Mouse (Mus musculus): ENCODE results near the gene Shoc2. TPM values are rescaled to one million over a fixed set of nuclear protein-coding genes. Genes with fewer than 3 reads are reported as not detected.
A peak's percentile ranks its signal among the peaks of the same experiment; 100 is the strongest.
"Not testable (repeated sequence)": the region's sequence is repeated elsewhere in the genome, so short reads cannot be mapped to it uniquely, and the experiment has no call there.

Gene Shoc2
- polyA plus RNA-seq, 1 experiment from 2014 or later: 29.8 TPM

GRCm38 (mm10) chr19:53941139-53941538 lies 3.0 kb upstream of the Shoc2 start:
- no peak overlapping the region for H3K4me2 ChIP-seq
- H3K36me3 ChIP-seq: peaks cover 9% of the 10 kb centered on the region; the same call in 1 of the 2 replicates
- H3K27ac ChIP-seq: no peak overlapping the region
- no peak overlapping the region for H3K4me3 ChIP-seq
- no peak overlapping the region for H3K9ac ChIP-seq
- no peaks in the 10 kb centered on the region for H3K27me3 ChIP-seq
- 78% methylated on average over 4 of the region's 4 CpGs for WGBS
- ATAC-seq (replicated peaks; ENCODE audit: insufficient number of reproducible peaks, insufficient read depth, low FRiP score, low read depth): no peak
- H3K9me3 ChIP-seq (replicated peaks): no peaks in the 10 kb centered on the region
- H3K4me1 ChIP-seq (replicated peaks): peaks cover 20% of the 10 kb centered on the region

GRCm38 (mm10) chr19:53942342-53942741 lies 1.8 kb upstream of the Shoc2 start:
- no peak overlapping the region for H3K9ac ChIP-seq
- no peak for ATAC-seq (replicated peaks; ENCODE audit: insufficient number of reproducible peaks, insufficient read depth, low FRiP score, low read depth)
- no peaks in the 10 kb centered on the region for H3K9me3 ChIP-seq (replicated peaks)
- H3K4me2 ChIP-seq: peak overlapping the region; percentile 57
- H3K27me3 ChIP-seq: no peaks in the 10 kb centered on the region
- H3K4me1 ChIP-seq (replicated peaks): peaks cover 22% of the 10 kb centered on the region
- no peak overlapping the region for H3K4me3 ChIP-seq
- peaks cover 9% of the 10 kb centered on the region; the same call in 1 of the 2 replicates for H3K36me3 ChIP-seq
- 87% methylated on average over 2 of the region's 2 CpGs for WGBS
- no peak overlapping the region for H3K27ac ChIP-seq

- ATAC-seq (replicated peaks; ENCODE audit: insufficient number of reproducible peaks, insufficient read depth, low FRiP score, low read depth): no peak
- Histone ChIP-seq H3K4me2 (peak overlapping the region; percentile 78), H3K27ac (peak overlapping the region; percentile 98), H3K36me3 (no peaks in the 10 kb centered on the region), H3K9ac (peak overlapping the region; percentile 99), H3K9me3 (replicated peaks) (no peaks in the 10 kb centered on the region), H3K4me3 (peak overlapping the region; percentile 99), H3K27me3 (no peaks in the 10 kb centered on the region), H3K4me1 (replicated peaks) (peaks cover 19% of the 10 kb centered on the region)
- WGBS: under 1% methylated on average over 30 of the region's 47 CpGs
Measured at GRCm38 (mm10) chr19:53944786-53945169, 672 bp downstream of the Shoc2 start.

GRCm38 (mm10) chr19:53945171-53946042 lies 1.3 kb downstream of the Shoc2 start:
- Histone ChIP-seq H3K27ac (peak overlapping the region; percentile 98), H3K4me2 (peak overlapping the region; percentile 78), H3K36me3 (no peaks in the 10 kb centered on the region), H3K4me3 (peak overlapping the region; percentile 99), H3K4me1 (replicated peaks) (peaks cover 19% of the 10 kb centered on the region), H3K27me3 (no peaks in the 10 kb centered on the region), H3K9ac (peak overlapping the region; percentile 99), H3K9me3 (replicated peaks) (no peaks in the 10 kb centered on the region)
- under 1% methylated on average over 30 of the region's 69 CpGs for WGBS
- peak; percentile 1; the same call in 1 of the 2 replicates for ATAC-seq (replicated peaks; ENCODE audit: insufficient number of reproducible peaks, insufficient read depth, low FRiP score, low read depth)

GRCm38 (mm10) chr19:53957513-53957912 lies 13.4 kb downstream of the Shoc2 start:
- 0 out of 2 replicates have a peak, but pooled peaks cover 4% of the 10 kb centered on the region for H3K4me1 ChIP-seq (replicated peaks)
- H3K27me3 ChIP-seq: no peaks in the 10 kb centered on the region
- no peaks in the 10 kb centered on the region for H3K9me3 ChIP-seq (replicated peaks)
- no peaks in the 10 kb centered on the region for H3K36me3 ChIP-seq
- no peak overlapping the region for H3K4me3 ChIP-seq
- WGBS: 93% methylated on average over 2 of the region's 2 CpGs
- H3K4me2 ChIP-seq: no peak overlapping the region
- no peak for ATAC-seq (replicated peaks; ENCODE audit: insufficient number of reproducible peaks, insufficient read depth, low FRiP score, low read depth)
- no peak overlapping the region for H3K27ac ChIP-seq
- H3K9ac ChIP-seq: no peak overlapping the region

GRCm38 (mm10) chr19:53962511-53962910 lies 18.4 kb downstream of the Shoc2 start:
- Histone ChIP-seq H3K4me2 (no peak overlapping the region), H3K9me3 (replicated peaks) (no peaks in the 10 kb centered on the region), H3K27ac (no peak overlapping the region), H3K9ac (no peak overlapping the region), H3K27me3 (no peaks in the 10 kb centered on the region), H3K36me3 (no peaks in the 10 kb centered on the region), H3K4me1 (replicated peaks) (no peaks in the 10 kb centered on the region), H3K4me3 (no peak overlapping the region)
- ATAC-seq (replicated peaks; ENCODE audit: insufficient number of reproducible peaks, insufficient read depth, low FRiP score, low read depth): no peak
- 89% methylated on average over 4 of the region's 4 CpGs for WGBS

GRCm38 (mm10) chr19:53964347-53964746 lies 20.2 kb downstream of the Shoc2 start:
- not testable (repeated sequence) for ATAC-seq (replicated peaks; ENCODE audit: insufficient number of reproducible peaks, insufficient read depth, low FRiP score, low read depth)

GRCm38 (mm10) chr19:53964910-53965633 lies 21.0 kb downstream of the Shoc2 start:
- no peak overlapping the region for H3K27ac ChIP-seq
- ATAC-seq (replicated peaks; ENCODE audit: insufficient number of reproducible peaks, insufficient read depth, low FRiP score, low read depth): no peak
- no peak overlapping the region for H3K4me2 ChIP-seq
- no peak overlapping the region for H3K9ac ChIP-seq
- no peaks in the 10 kb centered on the region for H3K27me3 ChIP-seq
- no peaks in the 10 kb centered on the region for H3K4me1 ChIP-seq (replicated peaks)
- H3K36me3 ChIP-seq: no peaks in the 10 kb centered on the region
- no peak overlapping the region for H3K4me3 ChIP-seq
- H3K9me3 ChIP-seq (replicated peaks): no peaks in the 10 kb centered on the region
- 72% methylated on average over 10 of the region's 10 CpGs for WGBS

More at GRCm38 (mm10) chr19:53964347-53964746, 20.2 kb downstream of the Shoc2 start:
- not testable (repeated sequence) for H3K36me3 ChIP-seq; H3K9ac ChIP-seq; H3K27me3 ChIP-seq; H3K27ac ChIP-seq; H3K4me3 ChIP-seq; H3K4me2 ChIP-seq; H3K9me3 ChIP-seq (replicated peaks); H3K4me1 ChIP-seq (replicated peaks)
- WGBS: 91% methylated on average over 3 of the region's 3 CpGs

- Histone ChIP-seq H3K4me2 (no peak overlapping the region), H3K4me3 (no peak overlapping the region), H3K9ac (no peak overlapping the region), H3K27ac (no peak overlapping the region), H3K9me3 (replicated peaks) (no peaks in the 10 kb centered on the region), H3K4me1 (replicated peaks) (peaks cover 5% of the 10 kb centered on the region), H3K36me3 (no peaks in the 10 kb centered on the region), H3K27me3 (no peaks in the 10 kb centered on the region)
- ATAC-seq (replicated peaks; ENCODE audit: insufficient number of reproducible peaks, insufficient read depth, low FRiP score, low read depth): no peak
- WGBS: 78% methylated on average over 3 of the region's 3 CpGs
Measured at GRCm38 (mm10) chr19:53969226-53969625, 25.1 kb downstream of the Shoc2 start.

GRCm38 (mm10) chr19:53971938-53972337 lies 27.8 kb downstream of the Shoc2 start:
- Histone ChIP-seq H3K9me3 (replicated peaks) (no peaks in the 10 kb centered on the region), H3K4me2 (no peak overlapping the region), H3K9ac (no peak overlapping the region), H3K27ac (peak overlapping the region; percentile 47), H3K4me1 (replicated peaks) (peaks cover 5% of the 10 kb centered on the region), H3K4me3 (no peak overlapping the region), H3K27me3 (no peaks in the 10 kb centered on the region), H3K36me3 (peaks cover 6% of the 10 kb centered on the region; the same call in 1 of the 2 replicates)
- no peak for ATAC-seq (replicated peaks; ENCODE audit: insufficient number of reproducible peaks, insufficient read depth, low FRiP score, low read depth)
- WGBS: 66% methylated on average over 7 of the region's 7 CpGs

- Histone ChIP-seq H3K36me3 (peaks cover 13% of the 10 kb centered on the region; the same call in 1 of the 2 replicates), H3K27me3 (no peaks in the 10 kb centered on the region), H3K4me2 (no peak overlapping the region), H3K4me3 (no peak overlapping the region), H3K4me1 (replicated peaks) (peaks cover 5% of the 10 kb centered on the region), H3K9me3 (replicated peaks) (no peaks in the 10 kb centered on the region), H3K9ac (no peak overlapping the region), H3K27ac (no peak overlapping the region)
- 61% methylated on average over 1 of the region's 1 CpGs for WGBS
- ATAC-seq (replicated peaks; ENCODE audit: insufficient number of reproducible peaks, insufficient read depth, low FRiP score, low read depth): no peak
Measured at GRCm38 (mm10) chr19:53973656-53974055, 29.6 kb downstream of the Shoc2 start.
